Mouse (Mus musculus): ENCODE measurements around the gene Ost4. TPM values are rescaled to one million over a fixed set of nuclear protein-coding genes. Genes with fewer than 3 reads are reported as not detected.
"Not testable (repeated sequence)": the region's sequence is repeated elsewhere in the genome, so short reads cannot be mapped to it uniquely, and the experiment has no call there.

Ost4 gene
- polyA plus RNA-seq, 1 experiment: 180 TPM

- Histone ChIP-seq H3K4me1 (peaks cover 51% of the 10 kb centered on the region), H3K9me3 (no peaks in the 10 kb centered on the region), H3K36me3 (replicated peaks; ENCODE audit: low read length) (peaks cover 23% of the 10 kb centered on the region), H3K27me3 (replicated peaks) (no peaks in the 10 kb centered on the region), H3K4me3 (replicated peaks) (peak overlapping the region; percentile 99)
- no peak for TF ChIP-seq GATA1 (IDR thresholded peaks at IDR 0.05; ENCODE audit: borderline replicate concordance, low read length)
- TF ChIP-seq FLI1 (IDR thresholded peaks at IDR 0.05; ENCODE audit: low read length): no peak
These were observed 20.2 kb downstream of the Ost4 start for GRCm38 (mm10) chr5:30887331-30887761.

GRCm38 (mm10) chr5:30886731-30887130 lies 20.9 kb downstream of the Ost4 start:
- Histone ChIP-seq H3K4me1 (peaks cover 48% of the 10 kb centered on the region), H3K9me3 (no peaks in the 10 kb centered on the region), H3K36me3 (replicated peaks; ENCODE audit: low read length) (peaks cover 17% of the 10 kb centered on the region), H3K4me3 (replicated peaks) (peak overlapping the region; percentile 99), H3K27me3 (replicated peaks) (no peaks in the 10 kb centered on the region)
- TF ChIP-seq GATA1 (IDR thresholded peaks at IDR 0.05; ENCODE audit: borderline replicate concordance, low read length): no peak
- no peak for TF ChIP-seq FLI1 (IDR thresholded peaks at IDR 0.05; ENCODE audit: low read length)

- peaks cover 44% of the 10 kb centered on the region for H3K4me1 ChIP-seq
- TF ChIP-seq GATA1 (IDR thresholded peaks at IDR 0.05; ENCODE audit: borderline replicate concordance, low read length) (no peak), FLI1 (IDR thresholded peaks at IDR 0.05; ENCODE audit: low read length) (no peak)
- peaks cover 12% of the 10 kb centered on the region for H3K36me3 ChIP-seq (replicated peaks; ENCODE audit: low read length)
- H3K4me3 ChIP-seq (replicated peaks): no peak overlapping the region
- H3K9me3 ChIP-seq: no peaks in the 10 kb centered on the region
- H3K27me3 ChIP-seq (replicated peaks): no peaks in the 10 kb centered on the region
These were observed 21.4 kb downstream of the Ost4 start for GRCm38 (mm10) chr5:30886209-30886608.

GRCm38 (mm10) chr5:30881839-30882238 lies 25.7 kb downstream of the Ost4 start:
- not testable (repeated sequence) for H3K4me3 ChIP-seq (replicated peaks); H3K9me3 ChIP-seq; H3K27me3 ChIP-seq (replicated peaks)
- H3K36me3 ChIP-seq (replicated peaks; ENCODE audit: low read length): peaks cover 21% of the 10 kb centered on the region
- peaks cover 45% of the 10 kb centered on the region for H3K4me1 ChIP-seq

- H3K9me3 ChIP-seq: no peaks in the 10 kb centered on the region
- TF ChIP-seq FLI1 (IDR thresholded peaks at IDR 0.05; ENCODE audit: low read length) (no peak), GATA1 (IDR thresholded peaks at IDR 0.05; ENCODE audit: borderline replicate concordance, low read length) (no peak)
- no peaks in the 10 kb centered on the region for H3K27me3 ChIP-seq (replicated peaks)
- H3K4me3 ChIP-seq (replicated peaks): no peak overlapping the region
- H3K36me3 ChIP-seq (replicated peaks; ENCODE audit: low read length): peaks cover 45% of the 10 kb centered on the region
- peaks cover 50% of the 10 kb centered on the region for H3K4me1 ChIP-seq
These were observed 28.1 kb downstream of the Ost4 start for GRCm38 (mm10) chr5:30879347-30879943.

- no peaks in the 10 kb centered on the region for H3K27me3 ChIP-seq (replicated peaks)
- H3K36me3 ChIP-seq (replicated peaks; ENCODE audit: low read length): peaks cover 53% of the 10 kb centered on the region
- TF ChIP-seq GATA1 (IDR thresholded peaks at IDR 0.05; ENCODE audit: borderline replicate concordance, low read length) (no peak), FLI1 (IDR thresholded peaks at IDR 0.05; ENCODE audit: low read length) (no peak)
These were observed 29.0 kb downstream of the Ost4 start for GRCm38 (mm10) chr5:30878616-30879015.

GRCm38 (mm10) chr5:30874365-30874764 lies 33.2 kb downstream of the Ost4 start:
- H3K27me3 ChIP-seq (replicated peaks): no peaks in the 10 kb centered on the region
- peaks cover 58% of the 10 kb centered on the region for H3K4me1 ChIP-seq
- peaks cover 85% of the 10 kb centered on the region for H3K36me3 ChIP-seq (replicated peaks; ENCODE audit: low read length)
- no peaks in the 10 kb centered on the region for H3K9me3 ChIP-seq
- TF ChIP-seq FLI1 (IDR thresholded peaks at IDR 0.05; ENCODE audit: low read length) (no peak), GATA1 (IDR thresholded peaks at IDR 0.05; ENCODE audit: borderline replicate concordance, low read length) (no peak)
- H3K4me3 ChIP-seq (replicated peaks): no peak overlapping the region

More at GRCm38 (mm10) chr5:30878616-30879015, 29.0 kb downstream of the Ost4 start:
- Histone ChIP-seq H3K4me1 (peaks cover 50% of the 10 kb centered on the region), H3K4me3 (replicated peaks) (no peak overlapping the region), H3K9me3 (no peaks in the 10 kb centered on the region)

- TF ChIP-seq GATA1 (IDR thresholded peaks at IDR 0.05; ENCODE audit: borderline replicate concordance, low read length) (no peak), FLI1 (IDR thresholded peaks at IDR 0.05; ENCODE audit: low read length) (no peak)
- H3K36me3 ChIP-seq (replicated peaks; ENCODE audit: low read length): peaks cover 71% of the 10 kb centered on the region
- H3K4me1 ChIP-seq: peaks cover 50% of the 10 kb centered on the region
- H3K4me3 ChIP-seq (replicated peaks): no peak overlapping the region
- no peaks in the 10 kb centered on the region for H3K9me3 ChIP-seq
- H3K27me3 ChIP-seq (replicated peaks): no peaks in the 10 kb centered on the region
These were observed 35.0 kb downstream of the Ost4 start for GRCm38 (mm10) chr5:30872574-30872973.

- H3K9me3 ChIP-seq: no peaks in the 10 kb centered on the region
- no peak for TF ChIP-seq FLI1 (IDR thresholded peaks at IDR 0.05; ENCODE audit: low read length)
- TF ChIP-seq GATA1 (IDR thresholded peaks at IDR 0.05; ENCODE audit: borderline replicate concordance, low read length): no peak
- H3K4me1 ChIP-seq: peaks cover 46% of the 10 kb centered on the region
- H3K27me3 ChIP-seq (replicated peaks): peaks cover 10% of the 10 kb centered on the region
- H3K4me3 ChIP-seq (replicated peaks): peak overlapping the region; percentile 97
- H3K36me3 ChIP-seq (replicated peaks; ENCODE audit: low read length): peaks cover 46% of the 10 kb centered on the region
These were observed 37.5 kb downstream of the Ost4 start for GRCm38 (mm10) chr5:30870131-30870406.

- H3K9me3 ChIP-seq: no peaks in the 10 kb centered on the region
- H3K27me3 ChIP-seq (replicated peaks): peaks cover 15% of the 10 kb centered on the region
- peaks cover 41% of the 10 kb centered on the region for H3K36me3 ChIP-seq (replicated peaks; ENCODE audit: low read length)
- H3K4me1 ChIP-seq: peaks cover 51% of the 10 kb centered on the region
- TF ChIP-seq GATA1 (IDR thresholded peaks at IDR 0.05; ENCODE audit: borderline replicate concordance, low read length) (no peak), FLI1 (IDR thresholded peaks at IDR 0.05; ENCODE audit: low read length) (no peak)
- H3K4me3 ChIP-seq (replicated peaks): peak overlapping the region; percentile 97
These were observed 38.0 kb downstream of the Ost4 start for GRCm38 (mm10) chr5:30869405-30870130.

Data from megakaryocyte, embryonic 14.5 days (primary cell).